Mouse (Mus musculus) heart, embryonic 15.5 days (tissue): Measurements from ENCODE around the gene Ralgapa2. TPM values are rescaled to one million over a fixed set of nuclear protein-coding genes. Genes with fewer than 3 reads are reported as not detected.

Source experiments
- ATAC-seq: fragments of 200-750 bp; cut with Nextera tagmentation; replicated peaks from 2 replicates; pipeline ENCODE4 v1.8.0; 2017; ENCODE audit warnings: low read depth, moderate TSS enrichment; ENCODE audit not compliant: insufficient number of reproducible peaks, insufficient read depth, low FRiP score
- H3K27ac ChIP-seq: fragments of 300-500 bp; sonication (generic); 2 replicates; pipeline ENCODE4 v1.5.1; 2015; ENCODE audit warnings: mild to moderate bottlenecking, inconsistent platforms
- H3K27me3 ChIP-seq: fragments of 300-500 bp; sonication (generic); 2 replicates; pipeline ENCODE4 v1.6.1; 2015; ENCODE audit warnings: inconsistent platforms
- H3K36me3 ChIP-seq: fragments of 300-500 bp; sonication (generic); 2 replicates; pipeline ENCODE4 v1.6.1; 2015; ENCODE audit warnings: mild to moderate bottlenecking, inconsistent platforms
- H3K4me1 ChIP-seq: fragments of 300-500 bp; sonication (generic); replicated peaks from 2 replicates; pipeline ENCODE4 v1.6.1; 2015; ENCODE audit warnings: inconsistent platforms
- H3K4me2 ChIP-seq: fragments of 300-500 bp; sonication (generic); 2 replicates; pipeline ENCODE4 v1.6.1; 2015; ENCODE audit warnings: inconsistent platforms, mild to moderate bottlenecking, moderate library complexity
- H3K4me3 ChIP-seq: fragments of 300-500 bp; sonication (generic); 2 replicates; pipeline ENCODE4 v1.5.1; 2015; ENCODE audit warnings: mild to moderate bottlenecking, inconsistent platforms
- H3K9ac ChIP-seq: fragments of 300-500 bp; sonication (generic); 2 replicates; pipeline ENCODE4 v1.6.1; 2015; ENCODE audit warnings: mild to moderate bottlenecking, inconsistent platforms
- H3K9me3 ChIP-seq: fragments of 300-500 bp; sonication (generic); replicated peaks from 2 replicates; pipeline ENCODE4 v1.6.1; 2016; ENCODE audit warnings: inconsistent platforms
- WGBS: fragments of 180-500 bp; shearing (Covaris S2); methylation state at CpG from one replicate; pipeline ENCODE4 v1.1.7; 2015; ENCODE audit warnings: mixed read lengths; 5-methylcytosine and 5-hydroxymethylcytosine counted together
- polyA plus RNA-seq: library from polyadenylated mRNA; unstranded; fragments of >200 nt; fragmentation: Nextera tagmentation; extraction: Ambion mirVana; gene quantifications from 2 replicates; pipeline ENCODE4 v1.2.1, GENCODE M21; 2015

The Ralgapa2 gene
- polyA plus RNA-seq, 1 experiment from 2014 or later: 9.9 TPM

DNA sequence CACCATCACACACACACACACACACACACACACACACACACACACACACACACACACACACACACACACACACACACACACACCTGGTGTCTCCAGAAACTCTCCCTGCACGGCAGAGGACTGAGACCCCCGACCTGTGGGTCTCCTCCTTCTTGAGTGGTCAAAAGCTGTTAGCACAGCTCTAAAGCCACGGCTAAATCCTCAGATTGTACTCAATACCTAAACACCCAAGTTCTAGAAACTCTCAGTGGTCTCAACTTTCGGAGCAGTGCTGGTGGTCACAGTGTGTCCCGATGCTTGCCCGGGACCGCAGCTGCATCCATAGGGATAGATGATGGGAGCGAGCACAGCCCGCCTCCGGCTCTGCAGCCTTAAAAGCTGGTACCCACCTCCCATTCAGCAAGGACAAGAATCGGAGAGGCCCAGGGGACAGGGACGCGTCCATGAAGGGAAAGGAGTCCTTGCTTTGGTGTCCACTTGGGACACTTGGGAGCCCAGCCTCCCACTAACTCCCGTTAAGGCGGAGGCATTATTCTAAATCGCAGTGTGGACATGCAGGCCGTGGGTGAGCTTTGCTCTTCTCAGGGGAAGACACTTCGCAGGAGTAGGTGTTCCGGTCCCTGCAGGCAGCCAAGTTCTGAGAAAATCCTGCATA lies 293.1 kb downstream of the Ralgapa2 start:
- H3K4me1 ChIP-seq: peaks cover 52% of the 10 kb centered on the region
- no peak overlapping the region for H3K4me3 ChIP-seq
- ATAC-seq: no peak
- 2% methylated on average over 19 of the region's 19 CpGs for WGBS
- H3K27me3 ChIP-seq: peaks cover 84% of the 10 kb centered on the region
- no peaks in the 10 kb centered on the region for H3K9me3 ChIP-seq
- H3K4me2 ChIP-seq: peak overlapping the region; percentile 63; the same call in 1 of the 2 replicates
- H3K27ac ChIP-seq: no peak overlapping the region
- no peaks in the 10 kb centered on the region for H3K36me3 ChIP-seq
- no peak overlapping the region for H3K9ac ChIP-seq

DNA sequence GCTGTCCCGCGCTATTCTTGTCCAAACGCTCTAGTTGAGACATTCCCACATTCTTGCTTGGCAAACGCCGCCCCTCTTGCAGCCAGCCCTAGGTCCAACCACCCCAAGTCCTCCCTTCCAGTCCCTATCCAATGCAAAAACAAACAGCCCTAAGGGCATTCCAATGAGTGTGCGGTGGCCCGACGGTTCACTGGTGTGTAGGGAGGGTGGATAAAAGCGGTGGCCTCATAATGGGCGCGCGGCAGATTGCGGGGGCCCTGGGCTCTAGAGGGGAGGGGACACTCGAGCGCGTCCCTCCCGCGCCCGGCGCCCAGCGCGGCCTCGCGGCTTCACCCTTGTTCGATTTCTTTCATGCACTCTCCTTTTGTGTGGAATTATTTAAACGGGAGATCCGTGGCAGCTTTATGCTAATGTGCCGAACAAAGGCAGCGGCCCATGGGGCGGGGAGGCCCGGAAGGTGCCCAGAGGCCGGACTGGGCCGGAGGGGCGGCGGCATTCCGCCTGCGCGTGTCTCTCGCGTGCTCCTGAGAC lies 293.9 kb downstream of the Ralgapa2 start:
- peak overlapping the region; percentile 63 for H3K4me2 ChIP-seq
- no peak overlapping the region for H3K27ac ChIP-seq
- WGBS: 1% methylated on average over 40 of the region's 40 CpGs
- peaks cover 47% of the 10 kb centered on the region for H3K4me1 ChIP-seq
- H3K27me3 ChIP-seq: peaks cover 83% of the 10 kb centered on the region
- H3K36me3 ChIP-seq: no peaks in the 10 kb centered on the region
- H3K9ac ChIP-seq: 0 out of 2 replicates have a peak overlapping the region, but pooled peaks have one; percentile 10
- no peak for ATAC-seq
- H3K4me3 ChIP-seq: peak overlapping the region; percentile 42
- no peaks in the 10 kb centered on the region for H3K9me3 ChIP-seq

DNA sequence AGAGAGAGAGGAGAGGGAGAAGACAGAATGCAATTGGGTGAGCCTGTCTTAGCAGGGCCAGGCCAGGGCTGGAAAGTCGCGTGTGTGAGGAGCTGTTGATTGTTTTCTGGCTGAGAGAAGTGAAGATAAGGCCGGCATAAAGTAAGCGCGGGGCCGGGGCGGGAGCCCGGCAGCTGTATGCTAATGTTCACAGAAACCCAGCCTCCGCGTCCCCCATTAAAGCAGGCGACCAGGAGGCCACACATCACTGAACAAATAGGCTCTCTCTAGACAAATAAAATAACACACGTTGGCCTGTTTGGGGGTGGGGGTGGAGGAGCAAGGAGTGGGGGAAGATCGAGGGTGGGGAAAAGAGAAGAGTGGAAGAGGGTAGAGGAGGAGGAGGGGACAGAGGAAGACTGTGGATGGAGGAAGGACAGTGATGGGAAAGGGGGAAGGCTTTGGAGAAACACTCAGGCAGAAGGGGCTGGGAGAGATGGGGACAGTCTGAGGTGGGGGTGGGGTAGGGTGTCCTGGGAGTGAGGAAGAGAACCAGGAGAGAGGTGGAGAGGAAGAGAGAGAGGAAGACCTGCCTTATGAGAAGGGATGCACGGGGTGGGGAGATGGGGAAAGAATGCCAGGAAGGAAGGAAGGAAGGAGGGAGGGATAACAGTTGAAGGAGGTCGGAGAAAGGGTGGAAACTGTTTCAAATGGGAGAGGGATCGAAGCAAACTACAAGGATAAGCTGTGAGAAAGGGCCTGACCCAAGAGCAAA lies 294.7 kb downstream of the Ralgapa2 start:
- H3K27me3 ChIP-seq: peaks cover 83% of the 10 kb centered on the region
- H3K9me3 ChIP-seq: no peaks in the 10 kb centered on the region
- H3K4me3 ChIP-seq: no peak overlapping the region; the same call in 1 of the 2 replicates
- peak; percentile 45; the same call in 1 of the 2 replicates for ATAC-seq
- no peak overlapping the region for H3K9ac ChIP-seq
- peak overlapping the region; percentile 63 for H3K4me2 ChIP-seq
- H3K36me3 ChIP-seq: no peaks in the 10 kb centered on the region
- WGBS: 2% methylated on average over 16 of the region's 16 CpGs
- no peak overlapping the region for H3K27ac ChIP-seq
- peaks cover 39% of the 10 kb centered on the region for H3K4me1 ChIP-seq

DNA sequence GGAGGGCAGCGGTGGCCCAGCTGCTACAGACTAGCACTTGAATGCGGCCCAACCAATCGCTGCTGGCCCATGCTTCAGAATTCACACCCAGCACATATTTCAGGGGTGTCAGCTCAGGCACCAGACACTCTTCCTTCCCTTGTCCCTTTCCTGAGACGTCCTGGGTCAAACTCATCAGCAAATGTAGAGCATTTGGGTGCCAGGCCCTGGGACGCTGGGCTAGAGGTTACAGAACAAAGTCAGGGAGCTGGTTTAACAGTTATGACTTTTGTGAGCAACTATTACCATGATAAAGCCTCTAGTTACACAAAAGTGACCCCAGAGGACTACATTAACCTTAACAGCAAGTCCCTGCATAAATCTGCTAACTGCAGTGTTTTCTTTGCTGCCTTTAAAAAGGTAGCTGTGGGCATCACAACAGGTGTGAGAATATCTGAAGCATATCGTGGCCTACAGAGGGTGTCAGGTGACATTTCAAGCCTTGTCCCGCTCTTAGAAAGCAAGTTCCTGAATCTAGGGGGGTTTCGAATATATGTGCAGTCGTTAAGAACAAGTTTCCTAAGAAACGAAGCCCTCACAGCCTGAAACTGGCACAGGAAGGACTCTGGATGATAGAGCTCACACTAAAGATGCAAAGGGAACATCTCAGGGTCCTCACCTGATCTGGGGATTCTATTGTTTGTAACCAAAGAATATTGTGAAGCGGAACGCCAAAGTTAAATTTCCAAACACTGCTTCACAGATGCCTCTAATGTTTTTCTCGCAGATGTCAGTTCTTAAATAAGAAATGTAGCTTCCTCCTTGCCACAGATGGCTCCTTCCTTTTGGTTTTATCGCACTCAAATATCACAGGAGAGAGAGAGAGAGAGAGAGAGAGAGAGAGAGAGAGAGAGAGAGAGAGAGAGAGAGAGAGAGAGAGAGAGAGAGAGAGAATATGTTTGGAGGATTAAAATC lies 295.8 kb downstream of the Ralgapa2 start:
- H3K4me1 ChIP-seq: peaks cover 29% of the 10 kb centered on the region
- 30% methylated on average over 14 of the region's 14 CpGs for WGBS
- no peak overlapping the region for H3K4me2 ChIP-seq
- no peak for ATAC-seq
- no peak overlapping the region for H3K4me3 ChIP-seq
- H3K36me3 ChIP-seq: no peaks in the 10 kb centered on the region
- H3K9ac ChIP-seq: no peak overlapping the region
- H3K9me3 ChIP-seq: no peaks in the 10 kb centered on the region
- H3K27ac ChIP-seq: no peak overlapping the region
- peaks cover 76% of the 10 kb centered on the region for H3K27me3 ChIP-seq

DNA sequence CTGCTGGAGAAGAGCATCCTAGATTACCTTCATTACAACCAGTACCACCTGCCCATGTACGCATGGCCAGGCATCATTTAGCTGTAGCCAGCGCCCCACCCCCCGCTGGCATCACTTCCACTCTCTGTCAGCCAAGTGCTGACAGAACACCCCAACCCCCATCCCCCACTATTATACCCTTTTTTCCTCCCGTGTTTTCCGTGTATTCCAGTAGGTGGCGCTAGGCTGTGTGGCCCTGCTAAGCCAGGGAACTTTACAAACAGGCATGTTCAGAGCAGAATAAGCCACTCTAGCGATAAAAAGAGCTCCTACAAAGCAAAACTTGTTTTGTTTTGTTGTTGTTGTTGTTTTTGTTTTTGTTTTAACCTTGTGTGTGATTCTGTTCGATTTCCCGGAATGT lies 297.4 kb downstream of the Ralgapa2 start:
- Histone ChIP-seq H3K27me3 (peaks cover 62% of the 10 kb centered on the region), H3K9ac (no peak overlapping the region), H3K4me2 (no peak overlapping the region), H3K4me3 (no peak overlapping the region), H3K36me3 (no peaks in the 10 kb centered on the region), H3K4me1 (peaks cover 20% of the 10 kb centered on the region), H3K9me3 (no peaks in the 10 kb centered on the region), H3K27ac (no peak overlapping the region)
- WGBS: 3% methylated on average over 9 of the region's 9 CpGs
- ATAC-seq: no peak

DNA sequence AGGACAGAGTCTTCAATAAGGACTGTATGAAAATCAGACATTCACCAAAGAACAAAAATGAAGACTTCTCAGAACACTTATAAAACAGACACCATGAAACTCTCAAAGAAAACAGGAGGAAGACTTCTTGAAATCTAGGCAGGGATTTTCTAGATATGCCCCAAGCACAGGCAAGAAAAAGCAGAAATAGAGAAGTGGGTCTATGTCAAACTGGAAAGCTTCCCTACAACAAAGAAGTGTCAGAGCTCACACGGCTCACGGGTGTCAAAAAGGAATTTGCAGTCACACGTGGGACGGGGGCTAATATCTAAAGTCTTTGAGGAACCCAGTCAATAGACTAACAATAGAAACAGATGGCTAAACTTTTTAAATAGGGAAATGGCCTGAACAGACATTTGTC lies 301.2 kb downstream of the Ralgapa2 start:
- Histone ChIP-seq H3K27ac (no peak overlapping the region), H3K36me3 (no peaks in the 10 kb centered on the region), H3K4me3 (no peak overlapping the region), H3K4me2 (no peak overlapping the region), H3K27me3 (peaks cover 28% of the 10 kb centered on the region), H3K9ac (no peak overlapping the region), H3K9me3 (no peaks in the 10 kb centered on the region), H3K4me1 (no peaks in the 10 kb centered on the region; the same call in 1 of the 2 replicates)
- 46% methylated on average over 4 of the region's 4 CpGs for WGBS
- ATAC-seq: no peak

DNA sequence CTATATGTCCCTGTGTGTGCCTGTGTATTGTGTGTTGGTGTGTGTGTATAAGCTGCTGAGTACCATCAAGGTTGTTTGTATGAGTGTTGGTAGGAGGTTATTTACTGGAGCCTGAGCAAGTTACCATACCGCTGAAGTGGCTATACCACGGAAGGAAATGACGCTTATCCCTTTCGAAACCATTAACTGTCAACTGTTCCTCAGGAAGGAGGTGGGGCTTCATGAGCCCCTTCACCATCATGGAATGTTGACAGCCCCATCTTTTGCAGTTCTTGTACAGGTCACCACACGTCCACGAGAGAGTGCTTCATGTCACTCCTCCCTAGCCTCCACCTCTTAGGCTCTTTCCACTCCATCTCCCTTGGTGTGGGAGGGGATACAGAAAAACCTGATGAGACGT lies 314.2 kb downstream of the Ralgapa2 start:
- H3K9me3 ChIP-seq: no peaks in the 10 kb centered on the region
- no peak overlapping the region for H3K4me2 ChIP-seq
- no peaks in the 10 kb centered on the region for H3K4me1 ChIP-seq
- no peaks in the 10 kb centered on the region for H3K36me3 ChIP-seq
- no peak overlapping the region for H3K4me3 ChIP-seq
- H3K27me3 ChIP-seq: no peaks in the 10 kb centered on the region
- H3K9ac ChIP-seq: no peak overlapping the region
- H3K27ac ChIP-seq: no peak overlapping the region
- no peak for ATAC-seq
- WGBS: 49% methylated on average over 7 of the region's 7 CpGs

DNA sequence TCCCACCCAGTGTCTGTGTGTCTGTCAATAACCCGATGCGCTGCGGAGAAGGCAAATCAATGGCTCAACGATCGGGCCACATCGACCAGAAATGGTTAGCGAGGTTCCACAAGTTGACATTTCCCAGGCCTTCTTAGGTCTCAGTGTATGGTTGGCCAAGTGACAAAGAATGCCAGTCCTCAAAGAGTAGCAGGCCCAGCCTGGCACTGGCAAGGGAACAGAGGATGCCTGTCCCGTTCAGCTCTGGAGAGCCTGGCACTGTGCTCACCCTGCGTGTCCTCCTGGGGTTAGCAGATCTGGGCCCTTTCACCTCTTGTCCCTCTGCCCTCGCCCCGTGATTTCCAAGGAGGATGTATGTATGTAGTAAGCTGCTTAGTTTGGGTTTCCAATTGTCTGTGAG lies 316.0 kb downstream of the Ralgapa2 start:
- Histone ChIP-seq H3K9me3 (no peaks in the 10 kb centered on the region), H3K36me3 (no peaks in the 10 kb centered on the region), H3K9ac (no peak overlapping the region), H3K4me2 (no peak overlapping the region), H3K27me3 (no peaks in the 10 kb centered on the region), H3K4me1 (no peaks in the 10 kb centered on the region), H3K27ac (no peak overlapping the region), H3K4me3 (no peak overlapping the region)
- ATAC-seq: no peak
- 89% methylated on average over 11 of the region's 11 CpGs for WGBS
